Mouse (Mus musculus) brain, embryonic 14.5 days (tissue): ENCODE measurements at regions not wholly inside any gene's neighbourhood (a gene's known extent, or its start where the extent isn't known, plus 50 kb on each side); places are given as distances from the start of the nearest gene placed in this dataset.

Source experiments
- CTCF ChIP-seq: fragments of 200-500 bp; IDR thresholded peaks from 2 replicates; pipeline ENCODE4 v1.5.1; 2012; ENCODE audit warnings: inconsistent platforms, mild to moderate bottlenecking, moderate library complexity, borderline replicate concordance; ENCODE audit not compliant: insufficient read depth, insufficient read length; ENCODE audit errors: extremely low read depth
- POLR2A ChIP-seq: fragments of 200-500 bp; IDR thresholded peaks from 2 replicates; pipeline ENCODE4 v1.6.1; 2012; ENCODE audit warnings: mild to moderate bottlenecking, inconsistent platforms, borderline replicate concordance; ENCODE audit not compliant: poor library complexity, insufficient read depth, insufficient read length, severe bottlenecking; ENCODE audit errors: extremely low read depth

DNA sequence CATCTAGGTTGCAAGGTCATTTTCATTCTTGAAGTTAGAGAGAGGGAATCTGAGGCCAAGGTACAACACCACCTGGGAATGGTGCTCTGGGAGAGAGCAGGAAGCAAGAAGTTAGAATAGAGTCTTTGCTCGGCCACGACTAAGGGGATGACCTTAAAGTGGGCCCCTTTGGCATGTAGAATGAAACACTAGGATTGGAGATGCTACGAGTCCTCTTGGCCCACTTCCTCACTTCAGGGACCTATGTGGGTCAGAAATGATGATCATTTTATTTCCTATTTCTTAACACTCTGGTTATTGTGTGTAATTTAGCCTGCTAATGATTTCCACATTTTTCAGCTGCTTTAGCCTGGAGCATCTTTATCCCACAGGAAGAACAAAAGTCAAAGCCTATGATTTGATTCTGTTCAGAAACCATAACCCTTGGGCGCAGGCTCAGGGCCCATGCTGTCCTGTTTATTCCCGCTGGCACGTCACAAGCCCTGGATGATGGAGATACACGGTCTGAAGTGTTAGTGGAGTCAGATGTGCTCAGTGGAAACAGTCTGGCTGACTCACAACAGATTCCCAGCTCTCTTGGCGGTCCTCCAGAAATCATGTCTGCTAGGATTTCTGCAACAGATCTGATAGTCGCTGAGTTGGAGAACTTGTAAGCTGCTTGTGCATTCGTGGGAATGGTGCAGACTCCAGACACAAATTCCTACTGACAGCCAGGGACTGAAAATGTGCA is 340.0 kb upstream of the Fam92a start:
- TF ChIP-seq POLR2A (no peak), CTCF (no peak)
